Mouse (Mus musculus): ENCODE measurements around the gene Pde4b.

The Pde4b gene

DNA sequence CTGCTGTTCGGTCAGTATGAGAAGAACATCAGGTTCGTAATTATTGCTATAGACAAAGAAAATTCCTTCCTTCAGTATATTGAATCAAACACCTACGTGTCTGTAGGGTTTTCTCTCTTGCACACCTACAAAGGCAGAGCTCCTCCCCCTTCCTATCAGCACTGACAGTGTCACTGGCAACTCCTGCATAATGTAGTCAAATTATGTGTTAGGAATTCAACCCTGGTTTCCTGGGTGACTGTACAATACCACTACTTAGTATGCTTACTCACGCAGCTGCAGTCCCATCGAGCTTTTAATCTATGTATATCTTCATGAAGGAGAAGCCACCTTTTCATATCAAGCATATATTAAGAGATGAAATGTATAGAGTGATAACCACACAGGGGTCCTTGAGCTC lies 99.5 kb downstream of the Pde4b start:
- DNase-seq: no peak

DNA sequence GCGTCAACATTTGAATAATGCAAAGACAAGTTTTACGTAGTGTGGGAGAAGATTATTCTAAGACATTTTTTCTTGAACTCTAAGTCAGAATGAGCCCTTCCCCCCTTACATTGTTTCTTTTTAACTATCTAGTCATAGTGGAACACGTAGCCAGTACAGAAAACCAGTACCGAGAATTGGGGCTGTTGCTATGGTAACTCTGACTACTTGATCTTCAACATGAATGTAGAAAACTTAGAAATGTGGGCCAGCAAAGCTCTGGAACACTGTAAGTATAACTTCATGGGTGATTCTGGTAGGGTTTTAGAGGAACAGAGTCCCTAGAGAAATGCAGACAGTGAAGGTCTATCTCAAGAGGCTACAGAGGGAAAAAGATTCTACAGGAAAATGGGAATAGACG lies 110.4 kb downstream of the Pde4b start:
- DNase-seq: no peak

DNA sequence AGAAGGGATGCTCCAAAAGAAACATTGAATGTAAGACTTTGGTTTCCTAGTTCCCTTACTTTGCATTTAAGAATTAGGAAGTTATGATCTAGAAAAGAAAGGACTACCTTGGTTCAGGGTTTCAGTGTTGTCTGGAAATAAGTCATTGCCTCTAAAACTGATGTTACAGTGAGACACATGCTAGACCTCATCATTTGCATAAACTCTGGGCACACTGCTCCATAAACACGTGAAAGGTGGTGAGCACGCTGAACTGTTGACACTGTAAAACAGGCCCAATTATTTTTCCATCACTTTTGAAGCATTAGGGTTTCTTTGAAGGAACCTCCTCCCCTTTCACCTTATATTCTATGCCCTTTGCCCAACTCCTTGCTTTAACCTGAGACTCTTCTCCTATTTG lies 122.4 kb downstream of the Pde4b start:
- no peak for DNase-seq

DNA sequence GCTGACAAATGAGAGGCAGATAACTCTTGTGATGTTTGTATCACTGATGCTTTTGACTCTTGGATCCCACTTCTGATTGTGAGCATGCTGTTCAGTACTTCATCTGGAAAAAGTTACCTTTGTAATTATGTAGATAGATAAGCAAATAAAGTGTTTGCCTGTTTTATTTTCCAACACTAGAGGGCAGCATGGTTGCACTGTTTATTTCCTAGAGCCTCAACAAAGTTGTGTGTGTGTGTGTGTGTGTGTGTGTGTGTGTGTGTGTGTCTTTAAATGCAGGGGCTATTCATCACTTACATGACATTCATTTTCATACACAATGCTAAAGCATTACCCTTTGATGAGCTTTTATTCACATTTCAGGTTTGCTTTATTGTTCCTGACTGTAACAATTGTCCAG lies 139.4 kb downstream of the Pde4b start:
- no peak for DNase-seq

DNA sequence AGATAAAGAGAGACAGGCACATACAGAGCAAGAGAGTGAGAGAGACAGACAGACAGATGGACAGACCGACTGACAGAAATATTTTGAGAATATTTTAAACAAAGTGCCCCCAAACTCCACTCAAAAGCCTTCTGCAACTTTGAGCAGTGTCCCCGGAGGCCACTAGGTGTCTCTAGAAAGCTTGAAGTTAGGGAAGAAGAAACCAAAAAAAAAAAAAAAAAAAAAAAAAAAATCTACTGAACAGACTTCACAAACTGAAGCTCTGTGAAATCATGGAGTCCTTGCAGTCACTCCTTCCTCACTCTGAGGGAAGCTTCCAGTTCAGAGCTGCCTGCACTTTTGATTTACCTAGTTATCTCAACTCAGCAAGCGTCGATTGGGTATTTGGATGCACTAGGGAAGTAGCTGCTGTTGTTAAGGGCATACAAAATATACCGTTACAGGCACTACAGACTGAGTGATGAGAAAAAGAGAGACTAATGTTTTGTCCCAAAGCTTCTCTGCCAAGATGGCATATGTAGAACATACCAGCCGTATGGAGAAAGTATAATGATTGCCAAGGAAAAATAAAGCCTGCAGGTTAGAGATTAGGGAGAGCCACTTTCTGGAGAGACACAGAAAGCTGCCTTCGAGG lies 141.7 kb downstream of the Pde4b start:
- no peak for DNase-seq

DNA sequence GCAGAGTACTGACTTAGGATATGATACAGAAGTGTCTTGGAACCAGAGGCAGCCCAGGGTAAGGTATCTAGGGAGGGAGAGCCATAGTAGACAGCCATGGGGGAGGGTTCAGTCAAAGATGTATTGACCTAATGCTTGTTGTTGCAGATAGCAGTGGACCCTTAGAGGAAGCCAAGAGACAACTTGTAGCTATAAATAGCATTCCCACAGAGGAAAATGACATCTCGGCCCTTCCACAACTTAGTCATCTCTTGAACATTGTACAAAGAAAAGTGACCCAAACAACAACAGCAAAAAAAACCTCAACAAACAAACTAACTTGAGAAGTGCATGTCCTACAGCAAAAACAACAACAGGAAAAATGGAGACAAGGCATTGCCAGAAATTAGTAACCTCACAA lies 143.6 kb downstream of the Pde4b start:
- DNase-seq: no peak

DNA sequence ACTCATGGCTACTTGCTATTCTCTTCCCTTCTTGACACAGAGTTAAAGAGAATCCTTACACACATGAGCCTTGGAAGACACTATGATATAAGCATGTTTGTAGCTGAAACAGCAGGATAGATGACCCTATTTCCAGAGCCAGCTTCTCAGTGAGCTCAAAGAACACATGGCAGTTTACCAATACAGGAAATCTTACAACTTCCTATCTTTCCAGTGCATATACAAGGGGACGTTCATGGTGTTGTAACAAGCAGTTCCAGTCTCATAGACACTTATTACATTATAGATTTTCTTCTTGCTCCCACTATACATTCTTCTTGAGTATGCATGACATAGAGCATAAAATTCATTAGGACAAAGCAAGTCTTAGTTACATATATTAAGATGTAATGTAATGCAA lies 146.3 kb downstream of the Pde4b start:
- DNase-seq: no peak

DNA sequence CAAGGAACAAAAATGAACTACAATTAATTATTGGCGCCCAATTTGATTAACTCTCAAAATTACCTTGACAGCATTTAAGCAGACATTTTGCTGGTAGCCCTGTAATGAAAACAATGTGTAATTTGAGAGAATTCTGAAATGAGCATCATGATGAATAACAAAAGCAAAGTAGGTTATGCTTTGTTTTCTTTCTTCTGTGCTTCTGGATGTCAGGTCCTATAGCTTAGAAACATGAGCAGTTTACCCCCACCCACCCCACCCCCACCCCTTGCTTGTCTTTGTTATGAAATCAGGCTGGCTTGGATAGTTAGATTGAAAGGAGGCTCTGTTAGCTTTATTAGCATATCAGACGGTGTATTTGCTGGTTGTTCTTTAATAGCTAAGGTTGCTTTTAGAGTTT lies 147.8 kb downstream of the Pde4b start:
- DNase-seq: no peak

DNA sequence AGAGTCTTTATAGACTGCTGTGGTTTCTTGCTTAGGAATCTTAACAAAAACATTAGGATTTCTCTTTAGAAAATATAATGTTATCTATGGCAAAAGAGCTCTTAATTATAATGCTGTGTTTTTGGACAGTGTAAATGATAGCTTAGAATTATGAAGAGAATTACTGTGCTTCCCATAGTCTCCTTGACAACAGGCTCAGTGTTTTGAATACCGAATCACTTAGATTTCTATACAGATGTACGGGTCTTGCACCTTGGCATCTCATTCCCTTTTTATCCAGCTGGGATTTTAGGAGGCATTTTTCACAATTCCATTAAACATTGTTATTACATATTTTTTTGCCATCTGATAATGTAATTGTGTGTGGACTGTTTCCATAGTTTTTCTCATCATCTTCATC lies 151.8 kb downstream of the Pde4b start:
- DNase-seq: no peak

DNA sequence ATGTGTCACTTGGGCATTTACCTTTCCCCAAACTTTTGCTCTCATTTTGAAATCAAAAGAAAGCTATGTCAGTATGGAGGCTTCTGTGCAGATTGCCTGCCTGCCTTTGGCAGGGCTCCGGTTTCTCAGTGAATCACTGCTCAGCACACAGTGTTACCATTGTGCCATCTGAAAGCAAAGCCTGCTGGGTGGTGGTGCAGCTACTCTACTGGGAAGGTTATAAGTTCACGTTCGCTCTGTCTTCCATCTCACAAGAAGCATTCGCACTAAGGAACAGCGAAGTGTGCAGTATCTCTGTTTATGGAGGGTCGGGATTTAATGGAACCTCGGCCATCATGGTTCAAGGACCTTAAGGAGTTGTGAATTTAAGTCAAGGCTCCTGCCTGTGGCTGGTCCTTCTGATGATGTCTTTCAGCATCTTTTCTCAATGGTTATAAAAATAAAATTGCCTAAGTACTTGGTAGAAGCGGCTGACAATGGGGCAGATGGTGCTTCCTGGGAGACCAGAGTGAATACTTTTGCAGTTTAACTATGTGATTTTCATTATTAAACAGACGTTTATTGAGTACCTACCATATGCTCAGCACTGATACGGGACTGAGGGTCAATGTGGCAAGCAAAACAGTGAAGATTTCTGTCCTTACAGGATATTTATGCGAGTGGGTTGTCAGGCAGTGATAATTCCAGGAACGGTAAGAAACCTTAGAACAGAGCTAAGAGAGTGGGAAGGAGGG lies 152.5 kb downstream of the Pde4b start:
- no peak for DNase-seq

DNA sequence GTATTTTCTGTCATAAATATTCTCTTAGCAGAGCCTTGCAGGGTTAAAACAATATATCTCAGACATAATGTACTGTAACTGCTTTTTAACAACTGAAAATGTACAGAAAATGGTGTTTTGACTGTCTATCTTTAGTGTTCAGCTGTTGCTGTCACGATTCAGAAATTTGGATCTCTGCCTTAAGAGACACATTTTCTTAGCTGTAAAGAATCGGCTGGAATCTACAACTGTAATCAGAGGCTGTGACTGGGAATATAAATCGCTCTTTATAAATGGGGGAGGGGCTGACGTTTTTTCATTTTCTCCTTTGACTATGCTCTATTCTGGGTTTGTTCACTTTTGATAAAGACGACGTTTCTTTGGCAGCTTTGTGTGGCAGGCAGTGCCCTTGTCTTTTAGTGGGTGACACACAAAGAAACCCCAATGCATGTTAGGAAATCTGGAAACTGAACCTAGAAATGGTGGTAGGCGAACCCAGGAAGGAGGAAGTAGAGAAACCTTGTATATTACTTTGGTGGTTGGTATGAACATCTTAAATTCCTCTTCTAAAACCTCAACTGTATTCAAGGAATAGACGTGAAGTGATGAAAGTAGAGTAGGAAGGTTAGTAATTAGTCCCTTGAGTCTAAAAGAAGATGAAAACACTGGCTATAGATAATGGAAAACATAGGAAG lies 153.5 kb downstream of the Pde4b start:
- no peak for DNase-seq

DNA sequence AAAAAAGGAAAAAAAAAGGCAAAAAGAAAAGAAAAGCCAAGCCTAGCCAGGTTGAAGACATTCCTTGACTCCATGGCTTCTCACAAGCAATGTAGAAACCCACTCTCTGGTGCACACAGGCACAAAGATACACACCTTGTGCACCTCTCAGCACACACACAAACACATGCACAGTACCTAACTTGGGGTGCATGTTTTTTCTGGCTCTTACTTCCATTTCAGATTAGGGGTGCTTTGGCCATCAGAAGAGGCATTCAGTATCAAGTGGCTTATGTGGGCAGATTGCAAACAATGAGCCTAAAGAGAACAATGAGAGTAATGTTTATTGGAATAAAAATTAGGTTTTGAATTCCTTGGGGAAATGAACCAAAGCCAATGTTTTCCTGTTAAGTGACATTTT lies 166.7 kb downstream of the Pde4b start:
- no peak for DNase-seq

DNA sequence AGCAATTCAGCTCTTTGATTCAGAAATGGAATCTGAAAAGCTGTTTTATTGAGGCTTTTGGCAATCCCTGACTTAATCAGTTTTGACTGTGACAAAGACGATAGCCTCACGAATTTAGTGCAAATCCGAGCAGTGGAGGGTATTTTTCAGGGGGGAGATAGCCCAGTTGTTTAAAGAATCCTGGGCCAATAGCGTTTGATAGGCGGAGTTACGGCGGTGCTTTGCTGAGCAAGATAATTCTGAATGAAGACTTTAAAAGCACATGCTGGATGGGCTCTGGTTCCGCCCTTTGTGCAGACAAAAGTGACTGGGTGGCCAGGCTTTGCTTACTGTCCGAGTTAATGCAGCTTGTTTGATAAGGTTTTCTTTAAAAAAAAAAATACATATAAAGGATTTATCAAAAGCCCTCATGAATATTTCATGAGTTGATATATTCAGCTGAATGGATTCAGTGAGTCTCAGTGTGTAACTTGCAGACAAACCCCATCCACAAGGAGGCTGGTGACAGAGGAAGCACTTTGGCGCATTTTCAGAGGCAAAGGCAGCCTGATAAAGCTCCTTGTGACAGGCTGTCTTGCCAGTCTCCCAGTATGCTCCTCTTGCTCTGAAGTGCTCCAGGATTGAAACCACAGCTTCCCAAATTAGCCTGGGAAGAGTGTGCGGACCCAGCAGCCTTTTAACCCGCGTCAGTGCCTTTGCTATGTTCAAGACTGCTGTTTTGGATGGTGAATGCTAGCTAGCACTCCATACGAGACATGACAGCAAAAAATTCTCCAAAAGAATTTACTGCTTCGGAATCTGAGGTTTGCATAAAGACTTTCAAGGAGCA lies 167.3 kb downstream of the Pde4b start:
- no peak for DNase-seq

DNA sequence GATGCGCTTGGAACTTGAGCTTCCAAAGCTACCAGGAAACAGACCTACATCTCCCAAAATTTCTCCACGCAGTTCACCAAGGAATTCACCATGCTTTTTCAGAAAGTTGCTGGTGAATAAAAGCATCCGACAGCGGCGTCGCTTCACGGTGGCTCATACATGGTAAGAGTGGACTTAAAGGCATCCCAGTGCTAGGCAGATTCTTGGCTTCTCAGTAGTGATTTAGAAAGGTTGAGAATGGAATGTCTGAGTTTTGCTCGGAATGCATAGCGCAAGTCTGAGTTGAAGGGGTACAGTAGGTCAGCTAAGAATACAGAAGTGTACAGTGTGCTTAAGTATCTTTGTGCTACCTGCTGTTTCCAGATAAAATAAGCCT lies 167.9 kb downstream of the Pde4b start:
- DNase-seq: no peak

DNA sequence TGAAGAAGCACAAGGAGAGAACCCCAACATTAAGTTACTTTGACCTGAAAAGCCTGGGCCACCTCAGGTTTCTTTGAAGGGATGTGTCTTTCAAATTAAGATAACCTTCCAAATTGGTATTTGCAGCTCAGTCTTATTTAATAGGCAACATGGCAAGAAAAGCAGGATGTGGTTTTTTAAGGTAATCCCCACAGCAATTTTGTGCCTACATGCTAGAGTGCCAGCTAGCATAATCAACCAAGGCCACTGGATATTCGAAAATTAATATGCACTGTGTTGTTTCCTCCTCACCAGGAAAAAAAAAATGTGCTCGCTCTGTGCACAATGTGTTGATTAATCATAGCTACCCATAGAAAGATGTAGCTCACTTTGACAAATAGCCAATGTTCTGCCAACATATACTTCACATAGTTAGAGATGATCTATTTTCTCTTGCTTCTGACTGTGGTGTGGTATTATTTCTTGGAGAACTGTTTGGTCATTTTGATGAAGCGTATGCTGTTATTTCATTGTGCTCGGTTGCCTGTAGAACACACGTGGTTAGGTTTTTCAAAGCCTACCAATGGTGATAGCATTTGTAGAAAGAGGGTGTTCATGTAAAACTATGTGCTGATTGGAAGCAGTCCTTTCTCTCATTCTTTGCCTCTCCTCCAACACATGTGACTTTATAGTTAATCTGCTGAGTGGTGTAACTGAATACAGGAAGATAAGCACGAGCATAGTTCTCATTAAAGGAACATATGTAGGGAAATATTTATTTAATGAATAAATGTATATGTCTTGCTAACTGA lies 169.0 kb downstream of the Pde4b start:
- DNase-seq: no peak

DNA sequence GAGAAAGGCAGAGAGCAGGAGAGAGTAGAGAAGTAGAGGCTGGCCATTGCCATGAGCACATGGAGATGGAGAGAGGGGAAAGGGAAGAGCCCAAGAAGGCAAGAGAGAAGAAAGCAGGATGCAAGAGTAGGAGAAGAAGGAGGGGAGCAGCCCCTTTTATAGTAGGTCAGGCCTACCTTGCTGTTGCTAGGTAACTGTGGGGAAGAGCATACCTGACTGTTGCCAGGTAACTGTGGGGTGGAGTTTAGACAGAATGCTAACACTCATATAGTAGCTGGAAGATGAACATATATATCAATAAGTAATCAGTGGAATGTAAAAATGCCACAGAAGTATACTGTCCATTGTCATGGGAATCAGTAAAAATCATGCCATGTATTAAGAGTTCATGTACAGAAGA lies 172.9 kb downstream of the Pde4b start:
- DNase-seq: no peak

DNA sequence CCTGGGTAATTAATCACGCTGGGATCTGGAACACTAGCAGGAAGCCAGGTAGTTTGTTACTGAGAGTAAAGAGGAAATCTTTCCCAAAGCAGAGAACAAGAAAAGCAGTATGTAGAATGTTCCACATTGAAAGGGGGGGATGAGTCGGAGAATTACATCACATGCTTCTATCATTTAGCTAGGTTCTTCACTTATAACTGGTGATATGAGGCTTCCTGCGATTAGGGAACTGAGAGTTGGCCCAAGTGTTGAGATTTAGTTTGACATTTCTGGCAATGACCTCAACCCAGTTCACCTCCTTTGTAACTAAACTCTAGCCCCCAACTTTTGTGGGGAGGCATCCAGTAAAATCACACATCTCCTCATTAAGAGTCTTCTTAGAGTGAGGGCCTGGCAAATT lies 185.0 kb downstream of the Pde4b start:
- no peak for DNase-seq

DNA sequence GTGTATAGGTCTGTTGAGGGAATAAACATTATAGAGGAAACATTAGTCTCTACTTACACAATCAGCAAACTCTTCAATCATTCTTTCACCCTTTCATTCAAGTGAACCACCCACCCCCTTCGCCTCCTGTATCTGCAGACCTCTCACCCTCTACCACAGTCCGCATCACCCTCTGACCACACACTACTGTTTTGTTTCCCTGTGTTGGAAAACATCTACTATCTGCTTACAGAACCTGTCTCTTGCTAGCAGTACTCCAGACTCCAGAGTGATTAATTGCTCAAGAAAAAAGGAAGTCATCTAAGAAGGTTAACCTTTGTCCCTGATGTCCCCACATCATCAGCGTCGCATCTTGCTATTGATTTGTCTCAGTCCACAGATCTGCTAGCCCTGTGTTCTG lies 185.4 kb downstream of the Pde4b start:
- DNase-seq: no peak

DNA sequence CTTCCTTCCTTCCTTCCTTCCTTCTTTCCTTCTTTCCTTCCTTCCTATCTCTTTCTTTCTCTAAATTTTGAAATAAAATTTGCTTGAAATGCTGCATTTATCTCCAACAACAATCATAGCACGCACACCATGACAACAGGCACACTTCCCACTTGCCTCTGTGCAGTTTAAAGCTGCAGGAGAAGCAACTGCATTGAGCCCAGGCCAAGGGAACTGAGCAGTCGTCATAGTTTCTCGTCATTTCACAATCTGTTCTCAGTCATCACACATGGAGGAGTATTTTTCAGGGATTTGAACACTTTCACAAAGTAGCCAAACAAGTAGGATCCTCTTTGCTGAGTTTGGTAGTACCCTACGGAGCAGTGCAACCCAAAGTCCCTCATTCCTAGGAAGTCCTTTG lies 188.4 kb downstream of the Pde4b start:
- no peak for DNase-seq

DNA sequence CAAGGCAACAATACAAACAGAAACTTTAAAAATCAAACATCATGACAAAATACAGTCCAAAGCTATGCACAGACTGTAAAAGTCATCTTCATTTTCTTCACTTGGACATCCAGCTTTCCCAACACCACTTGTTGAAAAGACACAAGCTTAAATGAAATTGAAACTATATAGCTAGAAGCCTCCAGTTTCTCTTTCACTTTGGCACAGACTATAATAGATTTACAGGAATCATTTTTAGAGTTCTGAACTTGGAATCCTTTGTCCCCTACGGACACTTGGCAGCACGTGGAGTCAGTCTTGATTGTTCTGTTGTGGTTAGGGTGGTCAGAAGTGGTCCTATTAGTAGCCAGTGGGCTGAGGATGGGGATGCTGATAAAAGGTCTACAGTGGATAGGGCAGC lies 191.6 kb downstream of the Pde4b start:
- no peak for DNase-seq

DNA sequence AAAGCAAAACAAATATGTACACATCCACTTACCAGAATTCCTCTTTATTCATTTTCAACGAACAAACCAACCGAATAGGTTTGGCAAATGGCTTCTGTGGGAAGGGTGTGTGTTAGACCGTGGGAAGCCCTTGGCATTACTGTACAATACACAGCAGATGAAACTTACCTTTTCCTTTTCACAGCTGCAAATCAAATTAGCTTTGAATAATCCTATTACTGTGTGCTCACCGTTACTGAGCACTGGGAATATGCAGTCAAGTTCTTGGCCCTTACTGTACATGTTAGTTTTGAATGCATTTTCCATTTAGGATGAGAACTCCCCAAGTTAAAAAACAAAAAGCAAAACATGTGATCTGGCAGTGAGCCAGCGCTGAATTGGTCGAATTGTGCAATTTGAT lies 199.8 kb downstream of the Pde4b start:
- no peak for DNase-seq

DNA sequence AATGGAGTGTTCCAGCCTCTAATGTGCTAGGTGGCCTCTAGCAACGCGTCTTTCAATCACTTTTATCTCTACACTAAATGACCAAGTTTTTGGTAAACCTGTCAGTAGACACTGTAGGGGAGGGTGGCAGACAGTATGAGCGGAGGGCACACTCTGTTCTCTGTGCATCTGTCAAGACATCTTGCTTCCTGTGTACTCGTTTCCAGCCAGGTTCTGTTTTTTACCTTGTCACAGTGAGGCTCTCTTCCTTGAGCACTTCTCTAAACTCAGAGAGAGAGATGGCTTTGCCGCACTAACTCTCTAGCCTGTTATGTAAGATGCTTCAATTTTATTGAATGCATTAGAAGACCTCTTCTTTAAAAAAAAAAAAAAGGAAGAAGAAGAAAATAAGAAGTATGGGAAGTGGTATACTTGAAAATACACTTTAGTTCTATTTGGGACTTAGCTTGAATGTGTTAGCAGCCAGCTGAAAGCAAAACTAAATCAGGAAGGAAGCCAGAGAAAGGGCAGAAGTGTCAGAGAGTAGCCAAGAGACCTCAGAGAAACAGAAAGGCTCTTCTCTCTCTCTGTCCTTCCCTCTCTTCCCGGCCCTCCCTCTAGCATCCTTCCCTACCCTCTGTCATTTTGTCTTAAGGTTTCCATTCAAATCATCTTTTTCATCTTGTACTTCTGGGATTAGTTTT lies 202.8 kb downstream of the Pde4b start:
- no peak for DNase-seq
